Mouse (Mus musculus): ENCODE results near the gene Gm37240.
A peak's percentile ranks its signal among the peaks of the same experiment; 100 is the strongest.

The Gm37240 gene

DNA sequence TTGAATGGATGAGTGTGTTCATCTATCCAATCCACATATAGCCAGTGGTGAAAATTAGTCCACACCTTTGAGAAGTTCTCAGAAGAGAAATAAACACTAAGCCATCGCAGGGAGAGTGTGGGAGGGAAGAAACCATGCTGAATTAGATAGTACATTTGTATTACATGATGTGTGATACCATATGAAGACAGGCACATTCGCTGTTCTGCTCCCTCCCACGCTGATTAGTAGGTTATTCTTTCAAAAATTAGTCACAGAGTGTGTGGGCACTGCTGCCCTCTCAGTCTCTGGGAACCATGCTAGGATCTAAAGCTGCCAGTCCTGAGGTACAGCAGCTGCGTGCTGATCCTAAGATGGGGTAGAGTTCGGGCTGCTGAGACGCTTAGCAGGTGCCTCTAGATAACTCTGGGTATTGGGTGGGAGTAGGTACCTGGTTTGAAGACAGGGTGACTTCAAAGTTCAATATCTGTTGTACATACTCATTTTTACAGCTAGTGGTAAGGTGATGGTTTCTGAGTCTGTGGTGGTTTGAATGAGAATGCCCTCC is 333.5 kb downstream of the Gm37240 start:
- no peak for DNase-seq

DNA sequence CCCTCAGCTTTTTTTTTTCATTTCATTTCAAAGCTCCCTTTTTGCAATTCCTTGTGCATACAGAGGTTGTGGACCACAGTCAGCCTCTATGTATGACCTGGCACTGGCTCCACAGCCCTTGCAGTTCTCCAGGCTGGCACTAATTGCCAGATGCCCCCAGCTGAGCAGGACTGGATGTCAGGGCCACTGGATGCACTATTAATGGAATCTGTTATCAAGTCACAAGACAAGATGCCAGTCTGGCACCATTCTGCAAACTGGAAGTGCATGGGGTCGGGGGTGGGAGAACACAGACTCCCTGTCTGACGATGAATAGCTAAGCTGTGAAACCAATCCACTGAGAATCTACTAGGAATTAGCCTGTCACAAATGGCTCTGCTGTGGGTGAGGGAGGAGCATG is 336.0 kb downstream of the Gm37240 start:
- no peak for DNase-seq

DNA sequence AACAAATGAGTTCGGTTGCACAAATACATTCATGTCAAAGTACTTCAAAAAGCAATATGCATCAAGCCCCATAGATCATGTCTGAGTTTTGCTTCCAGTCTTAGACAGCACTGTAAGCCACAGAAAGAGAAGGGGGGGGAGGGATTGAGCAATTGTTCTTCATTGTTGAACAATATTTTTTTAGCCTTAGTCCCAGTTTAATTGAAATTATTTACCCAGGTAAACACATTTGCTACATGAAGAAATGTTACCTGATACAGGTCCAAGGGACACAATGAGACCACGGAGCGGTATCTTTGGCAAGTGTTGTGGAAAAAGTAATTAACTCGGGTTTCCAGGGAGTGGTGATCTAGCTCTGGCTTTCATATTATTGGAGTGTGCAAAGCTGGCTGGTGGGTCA is 337.0 kb downstream of the Gm37240 start:
- DNase-seq, result no peak

DNA sequence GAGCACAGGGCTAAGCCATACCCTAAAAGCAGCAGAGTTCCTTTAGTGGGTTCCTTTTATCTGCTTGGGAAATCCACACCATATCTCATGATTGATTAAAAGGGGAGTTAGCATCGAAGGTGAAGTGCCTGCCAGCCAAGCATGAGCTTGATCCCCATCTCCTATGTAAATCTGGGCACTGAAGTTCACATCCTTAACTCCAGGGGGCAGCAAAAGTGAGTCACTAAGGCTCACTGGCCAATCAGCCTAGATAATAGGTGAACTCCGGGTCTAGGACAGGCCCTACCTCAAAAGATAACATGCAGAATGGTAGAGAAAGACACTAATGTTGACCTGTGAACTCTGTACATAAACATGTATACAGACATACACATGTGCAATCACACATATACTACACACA is 343.7 kb downstream of the Gm37240 start:
- DNase-seq, result peak in 1 of 2 experiments; percentile 45

DNA sequence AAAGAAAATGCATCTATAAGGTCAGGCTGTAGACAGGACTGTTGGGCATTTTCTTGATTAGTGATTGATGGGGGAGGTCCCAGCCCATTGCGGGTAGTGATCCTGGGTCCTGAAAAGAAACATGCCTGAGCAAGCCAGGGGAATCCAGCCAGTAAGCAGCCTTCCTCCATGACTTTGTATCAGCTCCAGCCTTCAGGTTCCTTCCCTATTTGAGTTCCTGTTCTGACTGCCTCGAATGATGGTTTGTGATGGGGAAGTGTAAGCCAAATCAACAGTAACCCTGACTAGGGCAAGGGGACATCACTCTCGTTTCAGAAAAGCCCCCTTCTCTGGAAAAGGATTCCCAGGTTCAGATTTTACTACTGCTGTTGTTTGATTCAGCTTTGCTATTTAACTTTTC is 344.6 kb downstream of the Gm37240 start:
- no peak for DNase-seq

DNA sequence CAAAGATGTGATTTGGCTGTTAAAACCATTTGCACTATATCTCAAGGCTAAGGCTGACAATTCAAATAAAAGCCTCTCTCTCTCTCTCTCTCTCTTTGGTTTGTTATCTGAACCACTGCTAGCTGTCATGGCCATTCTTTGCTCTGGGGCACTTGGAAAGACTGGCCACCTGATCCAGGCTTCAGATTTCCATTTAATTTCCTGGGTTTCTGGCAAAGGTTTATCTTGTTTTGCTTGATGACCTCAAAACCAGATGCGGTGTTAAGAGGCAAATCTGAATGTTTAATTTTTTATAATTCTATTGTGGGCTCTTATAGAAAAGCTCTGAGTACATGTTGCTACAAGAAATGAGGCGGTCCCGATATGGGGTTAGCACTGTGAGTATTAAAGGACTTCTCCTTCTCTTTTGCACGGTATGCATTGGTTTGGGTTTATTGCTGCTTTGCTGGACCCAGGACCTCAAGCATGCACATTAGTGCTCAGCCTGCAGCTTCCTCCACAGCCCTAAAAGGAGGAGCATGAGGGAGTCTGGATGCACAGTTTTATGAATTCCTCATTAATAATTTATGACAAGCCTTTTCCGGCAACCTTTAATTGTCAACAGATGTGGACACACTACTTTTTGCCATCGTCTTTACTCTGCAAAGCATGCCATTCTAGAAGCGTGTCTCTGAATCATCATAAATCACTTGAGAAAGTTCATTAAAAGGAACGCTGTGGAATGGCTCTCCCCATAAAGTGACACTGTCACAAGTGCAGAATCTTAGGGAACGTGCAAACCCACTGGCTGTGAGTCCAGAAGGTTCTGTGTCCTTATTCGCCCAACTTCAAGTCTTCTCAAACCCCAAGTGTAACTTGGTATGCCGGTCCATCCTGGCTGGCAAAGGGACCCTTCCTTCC is 351.4 kb downstream of the Gm37240 start:
- no peak for DNase-seq

DNA sequence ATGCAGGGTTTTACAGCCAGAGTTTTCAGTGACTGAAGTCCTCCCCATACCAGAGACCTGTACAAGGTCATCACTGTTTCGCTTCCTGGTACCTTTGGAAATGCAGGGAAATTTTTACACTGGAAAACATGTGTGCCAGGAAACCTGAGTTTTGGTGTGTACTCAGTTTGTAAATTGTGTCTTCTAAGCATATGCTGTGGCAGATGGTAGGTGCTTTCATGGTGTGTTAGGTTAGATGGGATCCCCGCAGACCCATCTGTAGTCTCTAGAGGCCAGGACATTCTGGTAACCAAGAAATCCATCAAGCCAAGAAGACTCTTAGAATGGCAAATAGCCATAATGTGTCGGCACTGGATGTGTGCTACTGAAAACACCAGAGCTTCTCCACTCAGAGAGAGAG is 352.3 kb downstream of the Gm37240 start:
- no peak for DNase-seq

DNA sequence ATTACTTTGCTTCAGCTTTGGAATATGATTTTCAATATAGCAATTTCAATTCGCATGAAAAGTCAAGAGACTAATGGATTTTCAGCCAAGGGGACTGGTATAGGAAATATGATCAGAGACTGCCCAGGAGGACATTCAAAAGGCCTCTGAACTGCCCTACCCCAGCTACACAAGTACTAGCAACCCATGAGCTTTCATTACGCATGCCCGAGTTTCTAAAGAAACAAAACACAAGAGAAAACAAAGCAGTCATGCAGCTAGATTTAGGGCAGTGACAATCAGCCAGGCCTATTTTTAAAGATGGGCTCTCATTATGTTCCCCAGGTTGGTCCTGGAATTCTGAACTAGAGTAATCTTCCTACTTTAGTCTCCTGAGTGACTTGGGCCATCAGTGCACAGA is 354.9 kb downstream of the Gm37240 start:
- no peak for DNase-seq

DNA sequence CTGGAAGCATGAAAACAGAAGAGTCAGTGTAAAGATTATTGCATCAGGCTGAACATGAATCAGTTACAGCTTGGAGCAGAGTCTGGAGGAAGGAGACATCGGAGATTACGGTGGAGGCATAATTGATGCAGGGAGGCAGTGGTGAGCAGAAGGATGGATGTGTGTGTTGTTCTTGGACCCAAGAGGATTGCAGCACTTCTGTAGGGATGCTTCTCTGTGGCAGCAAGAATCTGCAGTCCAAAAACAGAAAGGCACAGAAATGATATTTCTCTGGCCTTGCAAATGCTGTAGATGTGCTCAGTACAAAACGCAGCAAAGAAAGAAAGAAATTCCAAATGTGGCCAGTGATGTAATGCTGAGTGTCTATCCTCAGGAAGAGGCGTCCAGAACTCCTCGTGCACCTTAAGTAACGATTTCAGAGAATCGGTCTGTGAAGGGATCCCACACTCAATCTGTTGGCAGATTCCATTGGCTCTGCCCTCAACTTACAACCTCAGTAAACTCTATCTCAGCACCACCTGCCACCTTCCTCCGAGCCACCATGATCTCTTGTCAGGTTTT is 356.6 kb downstream of the Gm37240 start:
- DNase-seq, result no peak

DNA sequence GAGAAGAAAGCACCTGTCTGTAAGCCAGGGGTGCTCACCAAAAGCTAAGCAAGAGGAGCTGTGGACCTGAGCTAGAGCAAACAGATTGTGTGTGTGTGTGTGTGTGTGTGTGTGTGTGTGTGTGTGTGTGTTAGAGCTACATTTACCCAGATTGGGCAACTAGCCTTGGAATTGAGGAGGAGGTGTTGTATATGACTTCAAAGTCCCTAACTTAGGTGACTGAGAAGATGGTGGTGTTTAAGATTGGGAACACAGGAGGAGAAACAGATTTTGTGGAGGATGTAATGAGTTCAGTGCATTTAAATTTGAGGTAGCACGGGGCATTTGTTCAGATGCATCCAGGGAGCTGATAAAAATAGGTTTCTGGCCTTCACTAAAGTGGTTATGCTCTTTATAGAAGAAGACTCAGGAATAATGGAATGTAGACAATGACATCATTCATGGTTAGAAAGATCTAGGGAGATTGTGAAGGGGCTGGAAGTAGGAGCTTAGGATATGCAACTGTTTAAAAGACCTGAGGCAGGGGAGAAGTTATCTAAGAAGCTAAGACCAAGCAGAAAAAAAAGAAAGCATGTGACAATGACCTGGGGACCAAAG is 365.9 kb downstream of the Gm37240 start:
- DNase-seq, result no peak

DNA sequence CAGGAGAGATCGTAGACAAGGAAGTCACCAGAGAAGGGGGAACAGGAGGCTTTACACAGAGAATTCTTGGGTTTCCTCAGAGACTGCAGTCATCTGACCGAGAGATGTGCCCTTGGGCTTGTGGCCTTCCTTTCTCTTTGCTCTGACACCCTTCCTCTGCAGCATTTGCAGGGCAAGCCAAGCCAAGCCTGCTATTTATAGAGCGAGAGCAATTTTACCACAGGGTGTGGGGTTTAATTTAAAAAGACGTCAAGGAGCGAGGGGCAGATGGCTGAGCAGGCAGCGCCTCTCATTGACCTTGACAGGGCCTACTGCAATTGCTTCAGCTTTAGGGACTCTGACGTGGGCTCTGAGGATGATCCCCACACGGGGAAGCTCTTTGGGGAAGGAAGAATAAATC is 368.6 kb downstream of the Gm37240 start:
- no peak for DNase-seq

DNA sequence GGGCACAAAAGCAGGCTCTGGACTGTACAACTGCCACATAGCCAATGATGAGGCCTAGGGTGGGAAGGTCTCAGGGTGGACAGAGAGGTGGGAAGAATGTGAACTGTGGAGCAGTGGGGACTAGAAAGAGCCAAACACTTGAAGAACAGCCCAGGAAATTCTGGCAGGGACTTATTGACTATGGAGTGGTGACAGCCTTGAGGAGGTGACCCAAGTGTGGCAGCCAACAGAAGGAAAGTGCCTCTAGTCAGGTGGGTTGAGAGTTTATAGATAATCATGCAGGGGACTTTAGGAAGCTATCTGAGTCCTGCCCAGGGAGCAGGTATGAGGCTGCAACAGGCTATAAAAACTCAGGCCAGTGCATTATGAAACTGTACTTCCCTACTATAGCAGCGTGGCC is 369.2 kb downstream of the Gm37240 start:
- no peak for DNase-seq

DNA sequence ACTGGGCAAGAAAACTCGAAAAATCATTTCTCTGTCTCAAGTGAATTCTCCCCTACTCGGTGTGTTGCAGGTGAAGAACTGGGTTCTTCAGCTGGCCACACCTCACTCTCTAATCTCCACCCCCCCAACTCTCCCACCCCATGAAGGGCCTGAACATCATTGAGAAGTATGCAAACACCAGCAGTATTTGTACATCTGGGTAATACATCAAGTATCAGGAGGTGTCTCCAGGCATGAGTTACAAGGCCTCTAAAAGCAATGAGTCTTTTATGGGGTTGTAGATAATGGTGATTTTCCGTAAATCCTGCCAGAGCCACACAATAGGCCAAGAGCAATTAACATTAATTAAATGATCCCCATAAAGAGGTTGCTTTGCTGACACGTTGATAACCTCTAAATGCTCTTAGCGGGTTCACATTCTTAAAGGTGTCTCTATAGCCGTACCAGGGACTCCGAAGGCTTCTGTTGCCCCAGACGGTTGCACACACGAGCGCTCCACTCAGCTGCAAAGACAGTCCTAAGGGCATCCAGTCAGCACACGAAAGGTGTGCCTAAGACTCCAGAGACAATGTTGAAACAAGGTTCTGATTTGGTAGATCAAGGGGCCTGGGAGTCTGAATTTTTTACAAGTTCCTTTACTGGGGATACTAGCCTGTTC is 370.4 kb downstream of the Gm37240 start:
- no peak for DNase-seq

DNA sequence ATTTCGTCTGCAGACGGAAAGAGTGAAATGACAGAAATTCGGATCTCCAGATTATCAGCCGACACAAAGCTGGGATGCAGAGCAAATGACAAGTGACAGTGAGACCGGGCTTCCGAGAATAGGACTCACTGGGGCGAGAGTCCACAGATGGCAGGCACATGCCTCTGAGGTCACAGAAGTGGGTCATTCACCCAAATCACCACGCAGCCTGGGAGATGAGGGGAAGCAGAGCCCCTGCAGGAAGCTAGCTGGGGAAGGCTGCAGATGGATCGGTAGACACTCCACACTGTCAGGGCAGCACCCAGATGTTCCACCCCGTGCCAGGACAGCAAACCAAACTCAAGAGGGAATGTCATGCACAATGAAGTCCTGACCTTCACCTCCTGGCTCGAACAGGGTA is 372.6 kb downstream of the Gm37240 start:
- no peak for DNase-seq

DNA sequence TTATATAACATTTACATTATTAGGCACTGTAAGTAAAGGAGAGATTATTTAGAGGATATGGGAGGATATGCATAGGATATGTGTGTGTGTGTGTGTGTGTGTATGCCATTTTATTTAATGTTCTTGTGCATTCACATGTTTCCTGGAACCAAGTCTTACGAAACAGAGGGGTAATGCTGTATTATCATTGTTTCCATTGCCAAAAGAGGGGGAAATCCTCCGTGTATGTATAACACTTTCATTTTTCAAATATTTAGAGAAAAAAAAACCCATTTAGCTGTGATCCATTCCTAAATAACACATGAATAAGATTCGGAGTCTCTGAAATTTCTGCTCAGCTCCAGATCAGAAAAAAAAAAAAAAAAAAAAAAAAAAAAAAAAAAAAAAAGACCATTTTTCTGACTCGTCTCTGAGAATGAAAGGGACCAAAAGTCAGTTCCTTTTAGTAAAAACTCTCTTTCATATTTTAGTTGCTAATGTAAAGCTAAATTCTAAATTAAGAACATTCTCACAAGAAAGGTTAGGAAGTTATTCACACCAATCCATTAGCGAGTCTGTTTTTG is 378.5 kb downstream of the Gm37240 start:
- DNase-seq, result no peak

DNA sequence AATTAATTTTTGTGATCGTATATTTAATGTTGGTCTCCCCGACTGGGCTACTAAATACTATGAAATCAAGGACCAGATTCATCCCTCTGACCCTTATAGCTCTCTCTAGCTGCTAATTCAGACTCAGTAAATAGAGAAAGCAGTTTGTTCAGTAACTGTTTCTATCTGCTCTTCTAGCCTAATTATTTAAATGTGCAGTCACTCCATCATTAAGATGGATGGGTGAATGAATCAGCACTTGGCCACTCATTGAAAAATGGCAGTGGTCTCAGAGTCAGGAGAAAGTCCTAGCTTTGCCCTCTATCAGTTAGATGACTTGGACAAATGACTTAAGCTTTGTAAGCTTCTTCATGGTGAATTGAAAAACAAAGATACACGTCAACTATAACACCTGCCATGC is 387.2 kb downstream of the Gm37240 start:
- DNase-seq, result no peak

DNA sequence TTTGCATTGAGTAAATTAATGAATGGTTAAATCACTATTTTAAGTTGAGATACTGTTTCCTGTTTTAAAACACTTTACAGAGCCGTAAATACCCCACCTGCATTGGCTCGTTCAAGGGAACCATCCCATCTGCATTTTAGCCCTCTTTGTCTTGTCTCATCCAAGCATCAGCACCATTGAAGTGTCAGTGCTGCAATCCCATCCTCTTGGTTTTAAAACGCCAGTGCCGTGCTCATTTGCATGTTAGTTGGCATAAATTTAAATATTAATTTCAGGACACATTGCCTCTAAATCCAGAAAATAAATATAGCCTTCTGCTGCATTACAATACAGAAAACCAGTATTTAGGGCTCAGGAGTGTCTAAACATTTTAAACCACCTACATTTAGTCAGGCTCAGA is 391.2 kb downstream of the Gm37240 start:
- no peak for DNase-seq

DNA sequence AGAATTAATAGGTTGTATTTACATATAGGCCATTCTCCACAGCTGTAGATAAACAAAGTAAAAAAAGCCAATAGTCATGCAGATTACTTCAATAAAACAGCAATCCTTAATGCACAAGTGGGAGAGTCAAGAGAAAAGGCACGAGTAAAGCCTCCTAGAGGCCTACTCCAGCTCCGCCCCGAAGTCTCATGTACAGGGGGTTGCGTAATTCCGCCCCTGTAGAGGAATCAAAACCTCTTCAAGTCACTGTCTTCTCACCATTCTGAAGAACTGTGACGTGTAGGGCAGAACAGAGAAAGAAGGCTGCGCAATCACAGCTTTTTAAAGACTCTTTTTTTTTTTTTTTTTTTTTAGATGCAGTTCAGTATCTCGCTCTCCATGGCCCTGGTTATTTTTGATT is 393.5 kb downstream of the Gm37240 start:
- no peak for DNase-seq

DNA sequence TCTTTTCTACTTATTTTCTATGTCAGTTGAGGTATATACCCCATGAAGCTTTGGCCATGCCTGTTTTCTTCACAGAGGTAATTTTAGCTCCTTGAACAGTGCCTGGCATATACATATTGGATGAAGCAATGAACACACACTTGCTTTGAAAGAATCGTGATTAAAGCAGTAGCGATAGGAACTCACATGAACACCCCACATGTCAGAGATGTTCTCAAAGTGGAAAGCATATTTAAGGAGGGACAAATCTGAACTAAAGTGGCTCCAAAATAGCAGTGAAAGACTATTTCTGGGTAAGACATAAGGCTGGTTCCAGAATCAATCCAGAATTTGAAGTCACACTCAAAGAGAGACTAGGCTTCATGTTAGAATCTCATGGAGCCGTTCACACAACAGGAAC is 397.1 kb downstream of the Gm37240 start:
- no peak for DNase-seq

DNA sequence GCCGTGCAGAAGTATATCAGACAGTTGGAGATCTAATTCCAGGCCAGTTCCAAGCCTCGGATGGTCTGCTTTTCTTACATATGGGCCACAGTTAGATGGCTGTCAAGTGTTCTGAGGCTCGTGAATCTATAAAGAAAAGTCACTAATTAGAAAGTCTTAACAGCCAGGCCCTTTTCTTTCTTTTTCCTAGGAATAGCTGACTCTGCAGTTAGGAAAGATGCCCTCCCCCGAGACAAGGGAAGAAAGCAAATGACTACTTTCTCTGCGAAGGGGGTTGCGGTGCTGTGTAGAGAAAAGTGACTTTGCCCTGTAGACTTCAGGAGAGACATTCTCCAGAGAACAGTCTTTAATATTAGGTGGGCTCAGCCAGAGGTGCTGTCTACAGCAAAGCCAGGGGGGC is 399.9 kb downstream of the Gm37240 start:
- no peak for DNase-seq

DNA sequence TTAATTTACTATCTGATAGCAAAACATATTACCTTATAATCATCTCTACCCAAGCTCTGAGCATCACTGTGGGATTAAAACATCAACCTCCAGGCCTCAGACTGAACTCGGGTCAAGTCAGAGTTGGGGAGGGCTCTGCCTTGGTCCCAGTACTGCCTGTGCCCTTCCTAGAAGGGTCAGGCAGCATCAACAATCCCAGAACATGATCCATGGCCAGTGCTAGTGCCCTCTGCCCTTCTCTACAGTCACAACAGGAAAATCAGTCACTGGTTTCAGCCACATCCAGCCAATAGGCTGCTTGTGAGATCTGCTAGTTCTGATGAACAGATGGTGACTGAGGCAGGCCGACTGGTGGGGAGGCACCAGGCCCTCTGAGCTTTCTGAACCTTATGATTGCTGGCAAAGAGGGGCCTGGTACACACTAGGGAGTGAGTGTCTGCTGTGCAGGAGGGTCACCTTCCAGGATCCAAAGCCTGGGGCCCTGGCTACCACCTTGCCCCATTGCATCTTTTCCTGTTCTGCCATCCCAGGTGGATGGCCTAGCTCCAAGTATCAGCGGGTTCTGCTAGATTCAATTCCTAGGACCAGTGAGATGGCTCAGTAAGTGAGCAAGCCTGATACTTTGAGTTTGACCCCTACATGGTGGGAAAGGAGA is 401.7 kb downstream of the Gm37240 start:
- peak; percentile 5 to 41 for DNase-seq

DNA sequence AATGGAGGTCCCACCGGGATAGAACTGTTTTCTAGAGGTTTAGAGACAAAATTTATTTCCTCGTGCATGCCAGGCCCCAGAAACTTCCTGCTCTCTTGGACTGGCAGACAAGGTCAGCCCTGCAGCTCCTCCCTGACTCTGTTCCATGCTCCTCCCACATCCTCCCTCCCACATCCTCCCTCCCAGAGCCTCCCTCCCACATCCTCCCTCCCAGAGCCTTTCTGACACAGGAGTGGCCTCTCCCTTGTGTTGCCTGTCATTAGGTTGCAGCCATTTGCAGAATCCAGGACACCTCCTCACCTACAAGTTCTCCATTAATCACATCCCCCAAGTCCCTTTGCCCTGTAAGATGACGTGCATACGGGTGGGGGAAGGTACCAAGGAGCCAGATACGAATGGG is 404.7 kb downstream of the Gm37240 start:
- peak; percentile 69 to 72 for DNase-seq

DNA sequence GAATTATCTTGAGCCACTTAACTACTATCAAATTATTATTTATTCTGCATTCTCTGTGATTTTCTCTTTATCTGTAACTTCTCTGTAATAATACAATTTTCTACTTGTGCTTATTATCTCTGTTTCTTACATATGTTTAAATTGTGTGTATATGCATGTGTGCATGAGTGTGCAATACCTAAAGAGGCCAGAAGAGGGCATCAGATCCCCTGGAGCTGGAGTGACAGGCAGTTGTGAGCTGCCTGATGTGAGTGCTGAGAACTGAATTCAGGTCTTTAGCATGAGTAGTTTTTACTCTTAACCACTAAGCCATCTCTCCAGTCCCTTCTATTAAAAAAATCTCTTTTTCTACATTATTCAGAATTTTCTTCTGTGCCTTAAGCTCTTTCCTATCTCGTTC is 406.7 kb downstream of the Gm37240 start:
- no peak for DNase-seq
